Comparison of ENCODE assay signal across 16 mouse cellular contexts in genomic region chr19:11957396-11957795, GRCm38 (mm10).
"Had no signal": no experiment of that assay in that cellular context is flagged by ENCODE, and none has a peak within 500 bp of the region (broad histone marks: within the 10 kb centered on the region; RNA-seq: fewer than 3 reads in every experiment).

No protein-coding gene starts in this region.

- DNase-seq: kidney, adult 8-10 months; kidney, postnatal 25 days; lung, embryonic 14.5 days; lung, postnatal 10 days; lung, postnatal 4 days; retina, postnatal 1 day; right cerebral cortex, postnatal 4 days; spleen, adult 18-20 months; thymus, adult 18-20 months; thymus, postnatal 14 days had no signal

- H3K9me3 ChIP-seq: limb, embryonic 10.5 days; liver, embryonic 12.5 days; midbrain, embryonic 10.5 days; neural tube, embryonic 15.5 days had no signal

- H3K4me1 ChIP-seq: limb, embryonic 10.5 days; midbrain, embryonic 10.5 days; neural tube, embryonic 15.5 days had no signal

- H3K36me3 ChIP-seq: limb, embryonic 10.5 days; liver, embryonic 12.5 days; midbrain, embryonic 10.5 days; neural tube, embryonic 15.5 days had no signal

- ATAC-seq: liver, embryonic 12.5 days; midbrain, embryonic 16.5 days had no signal

- H3K27ac ChIP-seq: left cerebral cortex, adult 2 months; limb, embryonic 10.5 days; liver, embryonic 12.5 days; midbrain, embryonic 10.5 days; neural tube, embryonic 15.5 days had no signal

- H3K4me2 ChIP-seq: liver, embryonic 12.5 days; lung, embryonic 14.5 days; neural tube, embryonic 15.5 days had no signal

- H3K9ac ChIP-seq: liver, embryonic 12.5 days; lung, embryonic 14.5 days; neural tube, embryonic 15.5 days had no signal

- H3K4me3 ChIP-seq: left cerebral cortex, adult 2 months; limb, embryonic 10.5 days; liver, embryonic 12.5 days; midbrain, embryonic 10.5 days; neural tube, embryonic 15.5 days had no signal

- H3K27me3 ChIP-seq: liver, embryonic 12.5 days; neural tube, embryonic 15.5 days had no signal
